22 mouse cellular contexts compared by ENCODE assay signal in the genomic region with DNA sequence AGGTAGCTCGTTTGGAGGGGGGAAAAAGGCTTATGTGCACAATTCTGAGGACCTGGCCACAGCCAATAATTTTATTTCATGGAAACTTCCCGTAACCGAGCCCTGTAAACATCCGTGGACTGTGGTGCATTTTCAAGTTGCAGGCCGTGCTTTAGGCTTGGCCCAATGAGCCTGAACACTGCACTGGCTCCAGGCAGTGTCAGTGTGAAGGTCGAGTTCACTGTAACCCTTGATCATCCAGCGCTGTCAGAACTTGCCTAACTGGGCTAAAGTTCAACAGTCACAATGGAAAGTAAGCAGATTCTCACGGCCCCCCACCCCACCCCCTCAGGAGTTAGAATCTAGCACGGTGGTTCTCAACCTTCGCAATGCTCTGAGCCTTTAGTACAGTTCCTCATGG. TPM values are rescaled to one million over a fixed set of nuclear protein-coding genes. Genes with fewer than 3 reads are reported as not detected.
DNase-seq lines count a peak whose midpoint lies in the region; ATAC-seq lines count a peak whose summit lies in the region.
"Had no signal": no experiment of that assay in that cellular context is flagged by ENCODE, and none has a peak within 500 bp of the region (broad histone marks: within the 10 kb centered on the region; RNA-seq: fewer than 3 reads in every experiment).

No protein-coding gene starts in this region.

- H3K9me3 ChIP-seq in liver, embryonic 16.5 days (replicated peaks; ENCODE audit: control insufficient read depth, low read length), result no peaks in the 10 kb centered on the region
- no peaks in the 10 kb centered on the region for H3K9me3 ChIP-seq in embryonic facial prominence, embryonic 10.5 days
- H3K9me3 ChIP-seq: forebrain, embryonic 12.5 days; heart, embryonic 15.5 days; limb, embryonic 12.5 days; lung, embryonic 15.5 days; midbrain, embryonic 10.5 days; stomach, embryonic 15.5 days had no signal

- no peaks in the 10 kb centered on the region for H3K27me3 ChIP-seq in liver, embryonic 16.5 days (ENCODE audit: control insufficient read depth, insufficient read depth, low read depth, low read length)
- no peaks in the 10 kb centered on the region for H3K27me3 ChIP-seq in embryonic facial prominence, embryonic 10.5 days (replicated peaks; ENCODE audit: low read depth, poor library complexity, severe bottlenecking)
- H3K27me3 ChIP-seq: forebrain, embryonic 12.5 days; heart, embryonic 15.5 days; limb, embryonic 12.5 days; lung, embryonic 15.5 days; Patski; stomach, embryonic 15.5 days had no signal

- peak; percentile 17 for DNase-seq in adrenal gland, adult 2 months
- no peak for DNase-seq in adrenal gland, postnatal 4 days (ENCODE audit: low spot score in 2 of 2)
- DNase-seq in kidney, adult 9 months, result peak; percentile 79
- peak; percentile 26 for DNase-seq in liver
- DNase-seq in embryonic facial prominence, embryonic 10.5 days (ENCODE audit: low spot score), result no peak
- DNase-seq in thymus, postnatal 0 days (ENCODE audit: low spot score), result no peak
- DNase-seq in cerebellum, adult 18-20 months, result no peak
- DNase-seq: cerebellum, adult 9-10 months; gastrocnemius, adult 2 months; heart, adult 18-20 months had no signal

- peak; percentile 83 for ATAC-seq in liver, embryonic 16.5 days (ENCODE audit: low read depth)
- ATAC-seq: CD4-positive, CD25-positive, alpha-beta regulatory T cell, adult 4 months; hindbrain, embryonic 16.5 days; Patski had no signal

- 49% methylated on average over 10 of the region's 10 CpGs for WGBS in liver, embryonic 16.5 days (ENCODE audit: insufficient replicate concordance)
- WGBS in embryonic facial prominence, embryonic 10.5 days, result 76% methylated on average over 10 of the region's 10 CpGs

- no peak overlapping the region for H3K9ac ChIP-seq in liver, embryonic 16.5 days (ENCODE audit: low read depth, low read length)
- H3K9ac ChIP-seq: forebrain, embryonic 12.5 days; heart, embryonic 15.5 days; limb, embryonic 12.5 days; lung, embryonic 15.5 days; stomach, embryonic 15.5 days had no signal

- no peaks in the 10 kb centered on the region for H3K36me3 ChIP-seq in liver, embryonic 16.5 days (ENCODE audit: control insufficient read depth, insufficient read depth)
- H3K36me3 ChIP-seq in embryonic facial prominence, embryonic 10.5 days (replicated peaks), result no peaks in the 10 kb centered on the region
- H3K36me3 ChIP-seq: forebrain, embryonic 12.5 days; limb, embryonic 12.5 days; lung, embryonic 15.5 days; midbrain, embryonic 10.5 days; stomach, embryonic 15.5 days had no signal

- H3K4me2 ChIP-seq in liver, embryonic 16.5 days (ENCODE audit: low read depth, low read length), result no peak overlapping the region
- H3K4me2 ChIP-seq: forebrain, embryonic 12.5 days; heart, embryonic 15.5 days; limb, embryonic 12.5 days; lung, embryonic 15.5 days; stomach, embryonic 15.5 days had no signal

- no peaks in the 10 kb centered on the region; the same call in 1 of the 2 replicates for H3K4me1 ChIP-seq in liver, embryonic 16.5 days (ENCODE audit: control insufficient read depth, low read depth, low read length)
- 0 out of 2 replicates have a peak, but pooled peaks cover 4% of the 10 kb centered on the region for H3K4me1 ChIP-seq in embryonic facial prominence, embryonic 10.5 days
- H3K4me1 ChIP-seq: forebrain, embryonic 12.5 days; heart, embryonic 15.5 days; limb, embryonic 12.5 days; lung, embryonic 15.5 days; midbrain, embryonic 10.5 days; stomach, embryonic 15.5 days had no signal

- no peak overlapping the region; the same call in 1 of the 2 replicates for H3K27ac ChIP-seq in liver, embryonic 16.5 days (ENCODE audit: low read length)
- no peak overlapping the region for H3K27ac ChIP-seq in embryonic facial prominence, embryonic 10.5 days (replicated peaks)
- H3K27ac ChIP-seq: forebrain, embryonic 12.5 days; gastrocnemius, adult 2 months; heart, embryonic 15.5 days; limb, embryonic 12.5 days; lung, embryonic 15.5 days; macrophage; midbrain, embryonic 10.5 days; stomach, embryonic 15.5 days had no signal

- no peak overlapping the region for H3K4me3 ChIP-seq in liver, embryonic 16.5 days (ENCODE audit: low read depth, low read length)
- H3K4me3 ChIP-seq in embryonic facial prominence, embryonic 10.5 days, result no peak overlapping the region
- H3K4me3 ChIP-seq: forebrain, embryonic 12.5 days; gastrocnemius, adult 2 months; heart, embryonic 15.5 days; limb, embryonic 12.5 days; lung, embryonic 15.5 days; midbrain, embryonic 10.5 days; stomach, embryonic 15.5 days had no signal

RNA-seq across cellular contexts. Expression of a gene that starts 50.7 kb away (rescaled TPM):
- total RNA-seq in adrenal gland, adult 2 months (2021), result 10 to 100 TPM; 10.5 to 37.6 TPM
- polyA plus RNA-seq in adrenal gland, adult 2 months (2012; rRNA removed), result 2.0 and 4.7 TPM in 2 replicates
- total RNA-seq in adrenal gland, postnatal 4 days (2021), result 1 to 10 TPM; 6.8 to 7.3 TPM
- polyA plus RNA-seq in liver, embryonic 16.5 days (2015; fragmentation: Nextera tagmentation; extraction: Ambion mirVana), result 4.9 and 5.0 TPM in 2 replicates
- polyA plus RNA-seq in embryonic facial prominence, embryonic 10.5 days (2016; fragmentation: Nextera tagmentation; extraction: Ambion mirVana), result 0.74 and 0.90 TPM in 2 replicates
- polyA plus RNA-seq in thymus, postnatal 0 days (2015; fragmentation: Nextera tagmentation; extraction: Ambion mirVana), result 2.7 and 3.0 TPM in 2 replicates
- total RNA-seq: common myeloid progenitor, adult 5-6 weeks had no signal

Comparison
In these comparisons a context has a peak if more than half of its experiments do, and no peak if none do; other contexts are left out.
1. DNase-seq: peak in adrenal gland, adult 2 months (single experiment), kidney, adult 9 months (single experiment) and liver (single experiment); none in adrenal gland, postnatal 4 days (0 of 2), embryonic facial prominence, embryonic 10.5 days (single experiment), thymus, postnatal 0 days (single experiment) and cerebellum, adult 18-20 months (0 of 2).